Mouse (Mus musculus): ENCODE data around the gene Hcfc1r1. TPM values are rescaled to one million over a fixed set of nuclear protein-coding genes. Genes with fewer than 3 reads are reported as not detected.

Hcfc1r1 gene
- polyA plus RNA-seq, 1 experiment from 2014 or later = 107 TPM

DNA sequence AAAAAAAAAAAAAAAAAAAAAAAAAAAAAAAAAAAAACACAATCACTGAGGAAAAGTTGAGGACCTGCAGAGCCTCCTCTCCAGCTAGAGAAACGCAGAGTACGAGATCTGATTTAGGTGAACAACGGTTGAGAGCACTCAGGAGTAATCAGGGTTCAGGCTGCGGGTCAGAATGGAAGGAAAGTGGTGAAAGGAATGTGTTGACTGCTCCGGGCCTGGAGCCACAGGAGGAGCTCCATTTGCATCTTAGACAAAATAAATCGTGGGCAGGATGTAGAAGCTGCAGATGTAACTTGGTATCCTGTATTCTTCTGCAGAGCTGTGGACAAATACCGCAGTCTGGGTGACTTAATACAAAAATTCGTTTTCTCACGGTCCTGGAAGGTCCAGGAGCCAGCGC is 27.5 kb upstream of the Hcfc1r1 start:
- no peak for ATAC-seq
- H3K4me3 ChIP-seq (ENCODE audit: low read depth, low read length) = no peak overlapping the region
- 40% methylated on average over 10 of the region's 10 CpGs for WGBS
- H3K36me3 ChIP-seq (ENCODE audit: insufficient read depth, low read length) = no peaks in the 10 kb centered on the region
- no peak overlapping the region for H3K4me2 ChIP-seq (replicated peaks; ENCODE audit: low read depth, low read length)
- no peak overlapping the region for H3K27ac ChIP-seq (ENCODE audit: low read length)
- no peaks in the 10 kb centered on the region for H3K9me3 ChIP-seq (ENCODE audit: low read length)
- no peaks in the 10 kb centered on the region for H3K4me1 ChIP-seq (ENCODE audit: insufficient read depth, low read depth, low read length)
- TF ChIP-seq EP300 (IDR thresholded peaks at IDR 0.05) (no peak), CTCF (IDR thresholded peaks at IDR 0.05) (no peak)
- H3K27me3 ChIP-seq (replicated peaks; ENCODE audit: insufficient read depth, low read length) = 0 out of 2 replicates have a peak, but pooled peaks cover 5% of the 10 kb centered on the region
- H3K9ac ChIP-seq (replicated peaks; ENCODE audit: low read depth) = no peak overlapping the region
- DNase-seq (ENCODE audit: low spot score) = no peak

DNA sequence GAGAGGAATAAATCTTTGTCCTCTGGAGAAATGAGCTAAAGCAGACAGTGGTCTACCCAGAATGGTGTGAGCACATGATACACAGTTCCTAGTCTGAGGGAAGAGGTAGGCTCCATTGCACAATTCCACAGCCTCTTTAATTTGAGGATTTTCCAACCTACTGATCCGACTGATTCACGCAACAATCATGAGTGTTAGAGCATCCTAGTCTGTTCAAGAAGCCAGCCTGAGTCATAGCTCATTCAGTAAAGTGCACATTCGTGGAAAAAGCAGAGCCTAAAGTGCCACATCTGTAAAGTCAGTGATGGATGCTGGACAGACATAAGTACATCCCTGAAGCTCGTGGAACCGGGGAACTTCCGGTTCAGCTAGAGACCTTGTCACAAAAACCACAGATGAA is 22.0 kb upstream of the Hcfc1r1 start:
- DNase-seq (ENCODE audit: low spot score) (no peak), ATAC-seq (no peak)
- Histone ChIP-seq H3K27ac (ENCODE audit: low read length) (no peak overlapping the region), H3K4me3 (ENCODE audit: low read depth, low read length) (no peak overlapping the region), H3K36me3 (ENCODE audit: insufficient read depth, low read length) (no peaks in the 10 kb centered on the region), H3K4me1 (ENCODE audit: insufficient read depth, low read depth, low read length) (no peaks in the 10 kb centered on the region), H3K27me3 (replicated peaks; ENCODE audit: insufficient read depth, low read length) (no peaks in the 10 kb centered on the region), H3K9me3 (ENCODE audit: low read length) (no peaks in the 10 kb centered on the region), H3K4me2 (replicated peaks; ENCODE audit: low read depth, low read length) (no peak overlapping the region), H3K9ac (replicated peaks; ENCODE audit: low read depth) (no peak overlapping the region)
- 68% methylated on average over 6 of the region's 6 CpGs for WGBS
- no peak for TF ChIP-seq CTCF (IDR thresholded peaks at IDR 0.05)
- no peak for TF ChIP-seq EP300 (IDR thresholded peaks at IDR 0.05)

DNA sequence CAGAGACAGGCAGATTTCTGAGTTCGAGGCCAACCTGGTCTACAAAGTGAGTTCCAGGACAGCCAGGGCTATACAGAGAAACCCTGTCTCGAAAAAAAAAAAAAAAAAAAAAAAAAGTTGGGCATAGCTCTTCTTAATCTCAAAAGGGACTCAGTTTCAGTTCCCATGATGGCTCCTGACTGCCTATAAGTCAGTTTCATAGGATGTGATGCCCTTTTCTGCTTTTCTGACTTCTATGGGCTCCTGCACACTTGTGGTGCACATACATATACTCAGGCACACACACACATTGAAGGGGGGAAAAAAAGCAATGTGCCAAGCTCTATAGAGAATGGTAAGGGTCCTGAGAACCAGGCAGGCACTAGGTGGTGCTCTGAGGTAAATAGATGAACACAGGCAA is 20.1 kb upstream of the Hcfc1r1 start:
- Histone ChIP-seq H3K4me3 (ENCODE audit: low read depth, low read length) (no peak overlapping the region), H3K4me1 (ENCODE audit: insufficient read depth, low read depth, low read length) (no peaks in the 10 kb centered on the region), H3K36me3 (ENCODE audit: insufficient read depth, low read length) (no peaks in the 10 kb centered on the region), H3K27me3 (replicated peaks; ENCODE audit: insufficient read depth, low read length) (no peaks in the 10 kb centered on the region), H3K9me3 (ENCODE audit: low read length) (no peaks in the 10 kb centered on the region), H3K9ac (replicated peaks; ENCODE audit: low read depth) (no peak overlapping the region), H3K27ac (ENCODE audit: low read length) (no peak overlapping the region), H3K4me2 (replicated peaks; ENCODE audit: low read depth, low read length) (no peak overlapping the region)
- 50% methylated on average over 1 of the region's 2 CpGs for WGBS
- DNase-seq (ENCODE audit: low spot score) = no peak
- no peak for ATAC-seq
- TF ChIP-seq CTCF (IDR thresholded peaks at IDR 0.05) (no peak), EP300 (IDR thresholded peaks at IDR 0.05) (no peak)

DNA sequence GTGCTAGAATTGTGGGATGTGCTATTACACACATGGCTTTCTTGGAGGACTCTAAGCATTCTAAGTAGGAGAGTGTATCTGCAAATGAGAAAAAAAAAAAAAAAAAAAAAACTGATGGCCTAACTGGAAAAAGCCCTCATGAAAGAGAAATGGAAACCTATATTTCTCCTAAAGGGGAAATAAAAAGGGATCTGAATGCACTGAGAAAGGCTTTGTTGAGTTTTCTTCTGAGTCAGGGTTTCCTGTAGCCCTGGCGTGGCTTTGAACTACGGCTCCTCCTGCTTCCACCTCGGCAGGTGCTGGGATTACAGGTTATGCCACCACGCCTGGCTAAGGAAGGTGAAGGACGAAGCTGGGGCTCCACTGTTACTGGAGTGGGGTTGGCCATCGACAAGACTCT is 19.4 kb upstream of the Hcfc1r1 start:
- no peaks in the 10 kb centered on the region for H3K4me1 ChIP-seq (ENCODE audit: insufficient read depth, low read depth, low read length)

DNA sequence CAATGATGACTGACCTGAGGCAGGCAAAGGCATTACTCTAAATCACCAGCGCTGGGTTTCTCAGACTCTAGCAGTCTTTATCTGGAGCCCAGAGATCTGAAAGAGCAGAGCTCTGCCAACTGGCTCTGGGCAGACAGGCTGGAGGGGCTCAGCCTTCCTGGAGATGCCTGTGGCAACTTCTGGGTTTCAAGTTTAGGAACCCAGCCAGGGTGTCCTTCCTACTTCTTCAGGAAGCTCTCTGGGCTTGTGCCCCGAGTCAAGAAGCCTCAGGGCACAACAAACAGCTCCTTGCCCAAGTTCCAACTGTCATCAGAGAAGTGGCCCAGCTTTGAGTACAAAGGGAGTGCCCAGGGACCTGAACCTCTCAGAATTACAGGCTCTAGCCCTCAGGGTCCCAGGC is 19.0 kb upstream of the Hcfc1r1 start:
- Histone ChIP-seq H3K27ac (ENCODE audit: low read length) (no peak overlapping the region), H3K27me3 (replicated peaks; ENCODE audit: insufficient read depth, low read length) (no peaks in the 10 kb centered on the region), H3K9ac (replicated peaks; ENCODE audit: low read depth) (no peak overlapping the region), H3K4me2 (replicated peaks; ENCODE audit: low read depth, low read length) (no peak overlapping the region), H3K36me3 (ENCODE audit: insufficient read depth, low read length) (no peaks in the 10 kb centered on the region), H3K4me1 (ENCODE audit: insufficient read depth, low read depth, low read length) (no peaks in the 10 kb centered on the region), H3K9me3 (ENCODE audit: low read length) (no peaks in the 10 kb centered on the region), H3K4me3 (ENCODE audit: low read depth, low read length) (no peak overlapping the region)
- TF ChIP-seq CTCF (IDR thresholded peaks at IDR 0.05) (no peak), EP300 (IDR thresholded peaks at IDR 0.05) (no peak)
- ATAC-seq (no peak), DNase-seq (ENCODE audit: low spot score) (no peak)
- 59% methylated on average over 2 of the region's 2 CpGs for WGBS

More for the DNA sequence above, 19.4 kb upstream of the Hcfc1r1 start:
- no peak for TF ChIP-seq EP300 (IDR thresholded peaks at IDR 0.05)
- no peak for TF ChIP-seq CTCF (IDR thresholded peaks at IDR 0.05)
- H3K9me3 ChIP-seq (ENCODE audit: low read length) = no peaks in the 10 kb centered on the region
- H3K4me3 ChIP-seq (ENCODE audit: low read depth, low read length) = no peak overlapping the region
- DNase-seq (ENCODE audit: low spot score) = no peak
- H3K27me3 ChIP-seq (replicated peaks; ENCODE audit: insufficient read depth, low read length) = no peaks in the 10 kb centered on the region
- no peak for ATAC-seq
- H3K9ac ChIP-seq (replicated peaks; ENCODE audit: low read depth) = no peak overlapping the region
- no peak overlapping the region for H3K4me2 ChIP-seq (replicated peaks; ENCODE audit: low read depth, low read length)
- 46% methylated on average over 6 of the region's 6 CpGs for whole genome bisulfite sequencing
- no peaks in the 10 kb centered on the region for H3K36me3 ChIP-seq (ENCODE audit: insufficient read depth, low read length)
- H3K27ac ChIP-seq (ENCODE audit: low read length) = no peak overlapping the region

DNA sequence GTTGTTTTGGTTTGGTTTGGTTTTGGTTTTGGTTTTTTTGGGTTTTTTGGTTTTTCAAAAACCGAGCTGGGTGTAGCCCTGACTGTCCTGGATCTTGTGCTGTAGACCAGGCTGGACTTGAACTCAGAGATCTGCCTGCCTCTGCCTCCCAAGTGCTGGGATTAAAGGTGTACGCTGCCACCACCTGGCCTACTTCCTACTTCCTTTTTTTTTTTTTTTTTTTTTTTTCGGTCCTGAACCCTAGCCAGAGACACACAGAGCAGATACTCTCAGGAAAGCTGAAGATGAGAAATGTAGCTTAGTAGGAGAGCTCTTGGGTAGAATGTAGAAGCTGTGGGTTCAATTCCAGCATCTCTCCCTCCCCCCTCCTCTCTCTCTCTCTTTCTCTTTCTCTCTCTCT is 14.9 kb upstream of the Hcfc1r1 start:
- H3K27me3 ChIP-seq (replicated peaks; ENCODE audit: insufficient read depth, low read length) = peaks cover 8% of the 10 kb centered on the region; the same call in 1 of the 2 replicates
- ATAC-seq = no peak

More for the DNA sequence above, 14.9 kb upstream of the Hcfc1r1 start:
- WGBS = 68% methylated on average over 3 of the region's 3 CpGs
- Histone ChIP-seq H3K4me3 (ENCODE audit: low read depth, low read length) (no peak overlapping the region), H3K4me1 (ENCODE audit: insufficient read depth, low read depth, low read length) (no peaks in the 10 kb centered on the region), H3K4me2 (replicated peaks; ENCODE audit: low read depth, low read length) (no peak overlapping the region), H3K9me3 (ENCODE audit: low read length) (no peaks in the 10 kb centered on the region), H3K27ac (ENCODE audit: low read length) (no peak overlapping the region), H3K9ac (replicated peaks; ENCODE audit: low read depth) (no peak overlapping the region), H3K36me3 (ENCODE audit: insufficient read depth, low read length) (no peaks in the 10 kb centered on the region)
- TF ChIP-seq CTCF (IDR thresholded peaks at IDR 0.05) (no peak), EP300 (IDR thresholded peaks at IDR 0.05) (no peak)
- DNase-seq (ENCODE audit: low spot score) = no peak

All from lung, postnatal 0 days (tissue).